Mouse (Mus musculus) lung, postnatal 0 days (tissue): Measurements from ENCODE around the gene Extl2.

ENCODE experiments used
- CTCF ChIP-seq: IDR thresholded peaks from 2 replicates; pipeline ENCODE4 v1.5.1; 2016; ENCODE audit warnings: antibody characterized with exemption, mild to moderate bottlenecking
- EP300 ChIP-seq: IDR thresholded peaks from 2 replicates; pipeline ENCODE4 v1.6.1; 2016; ENCODE audit warnings: antibody characterized with exemption, mild to moderate bottlenecking, control low read depth

DNA sequence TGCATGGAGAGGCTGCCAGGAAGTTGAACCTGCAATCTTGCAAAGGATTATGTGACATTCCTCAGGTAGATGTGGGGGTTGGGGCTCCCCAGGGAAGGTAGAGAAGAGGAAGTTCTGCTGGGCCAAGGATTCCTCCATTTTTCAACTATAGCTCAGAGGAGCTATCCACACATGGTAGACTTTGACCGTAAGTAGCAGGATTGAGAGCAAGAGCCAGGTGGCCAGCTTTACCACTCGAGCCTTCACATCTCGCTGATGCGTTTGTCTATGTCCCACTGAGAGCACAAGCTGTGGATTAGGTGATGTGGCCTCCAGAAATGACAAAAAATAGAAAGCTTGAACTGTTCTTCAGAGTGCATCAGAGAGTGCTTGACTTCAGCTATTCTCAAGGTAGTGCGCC, 11.9 kb downstream of the Extl2 start:
- no peak for TF ChIP-seq CTCF
- no peak for TF ChIP-seq EP300
